Mouse (Mus musculus): ENCODE results near the gene Mtor. TPM values are rescaled to one million over a fixed set of nuclear protein-coding genes. Genes with fewer than 3 reads are reported as not detected.

Gene Mtor
- polyA plus RNA-seq, 1 experiment from 2014 or later: 16.5 TPM

DNA sequence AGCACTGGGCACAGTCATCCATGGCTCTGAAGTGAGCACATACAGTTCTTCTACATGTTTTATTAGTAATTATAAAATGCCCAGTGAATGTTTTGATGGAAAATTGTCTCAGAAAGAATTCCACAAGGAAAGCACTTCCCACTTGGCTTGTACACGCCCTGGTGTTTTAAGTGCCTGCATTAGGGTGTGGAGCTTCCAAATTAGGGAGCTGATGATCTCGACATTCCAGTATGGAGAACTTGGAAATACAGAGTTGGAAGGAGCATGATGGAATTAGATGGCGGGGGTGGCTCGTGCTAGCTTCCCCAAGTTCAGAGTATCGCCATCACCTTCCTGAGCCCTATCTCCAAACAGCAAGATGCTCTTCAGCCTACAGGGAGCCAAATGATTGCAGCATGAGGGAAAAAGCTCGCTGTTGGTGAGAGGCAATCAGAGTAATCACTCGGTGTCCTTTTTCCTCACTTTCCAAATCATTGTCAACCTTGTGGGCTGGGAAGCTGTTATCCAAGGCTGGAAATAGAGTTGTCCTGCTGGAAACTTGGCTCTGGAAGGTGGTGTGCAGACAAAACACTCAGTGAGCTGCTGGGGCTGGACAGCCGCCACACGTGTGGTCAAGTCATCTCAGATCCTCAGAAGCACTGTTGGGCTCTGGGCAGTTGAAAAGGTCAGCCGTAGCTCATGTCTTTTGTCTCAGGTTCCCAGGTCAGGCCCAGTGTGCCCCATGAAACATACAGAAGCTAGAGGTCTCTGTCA lies 78.9 kb downstream of the Mtor start:
- no peaks in the 10 kb centered on the region for H3K9me3 ChIP-seq
- peaks cover 93% of the 10 kb centered on the region for H3K36me3 ChIP-seq
- no peak overlapping the region for H3K4me2 ChIP-seq (replicated peaks)
- H3K4me1 ChIP-seq: no peaks in the 10 kb centered on the region
- no peak for ATAC-seq (ENCODE audit: low FRiP score, low read depth)
- 89% methylated on average over 10 of the region's 10 CpGs for WGBS
- H3K27ac ChIP-seq: no peak overlapping the region
- H3K27me3 ChIP-seq: no peaks in the 10 kb centered on the region
- H3K9ac ChIP-seq: 0 out of 2 replicates have a peak overlapping the region, but pooled peaks have one; percentile 9
- no peak overlapping the region for H3K4me3 ChIP-seq

DNA sequence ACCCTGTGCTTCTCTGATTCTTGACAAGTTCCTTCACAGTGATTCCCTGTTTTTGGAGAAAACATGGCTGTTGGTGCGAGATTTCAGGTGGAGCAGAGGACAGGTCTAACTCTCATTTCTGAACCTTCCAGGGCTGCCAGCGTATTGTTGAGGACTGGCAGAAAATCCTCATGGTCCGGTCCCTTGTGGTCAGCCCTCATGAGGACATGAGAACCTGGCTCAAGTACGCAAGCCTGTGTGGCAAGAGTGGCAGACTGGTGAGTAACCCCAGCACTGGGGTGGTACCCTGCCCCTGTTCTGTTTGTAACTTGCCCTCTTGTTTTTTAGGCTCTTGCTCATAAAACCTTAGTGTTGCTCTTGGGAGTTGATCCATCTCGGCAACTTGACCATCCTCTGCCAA lies 81.9 kb downstream of the Mtor start:
- H3K27me3 ChIP-seq: no peaks in the 10 kb centered on the region
- peaks cover 92% of the 10 kb centered on the region for H3K36me3 ChIP-seq
- no peaks in the 10 kb centered on the region for H3K9me3 ChIP-seq
- H3K27ac ChIP-seq: no peak overlapping the region
- WGBS: 90% methylated on average over 5 of the region's 5 CpGs
- H3K4me1 ChIP-seq: no peaks in the 10 kb centered on the region
- no peak overlapping the region for H3K4me3 ChIP-seq
- ATAC-seq (ENCODE audit: low FRiP score, low read depth): no peak
- no peak overlapping the region for H3K9ac ChIP-seq
- H3K4me2 ChIP-seq (replicated peaks): no peak overlapping the region

DNA sequence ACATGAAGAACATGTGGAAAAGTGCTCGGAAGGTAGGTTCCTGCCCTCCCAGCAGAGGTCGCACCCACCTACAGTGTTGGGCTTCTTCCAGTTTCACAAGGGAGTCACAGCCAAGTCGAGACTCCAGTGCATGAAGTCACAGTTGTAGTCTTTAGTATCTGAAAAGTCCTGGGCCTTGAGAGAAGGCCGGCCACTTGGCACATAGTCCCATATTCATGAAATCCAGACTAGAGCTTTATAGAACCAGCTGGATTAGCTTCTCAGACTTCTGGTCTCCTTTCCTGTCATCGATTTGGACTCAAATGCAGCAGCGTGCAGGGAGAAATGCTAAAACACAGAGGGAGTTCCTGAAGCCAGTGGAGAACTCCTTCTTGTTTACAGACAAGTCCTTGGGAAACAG lies 82.4 kb downstream of the Mtor start:
- Histone ChIP-seq H3K27me3 (no peaks in the 10 kb centered on the region), H3K9me3 (no peaks in the 10 kb centered on the region), H3K27ac (no peak overlapping the region), H3K4me1 (no peaks in the 10 kb centered on the region), H3K4me2 (replicated peaks) (no peak overlapping the region), H3K4me3 (no peak overlapping the region), H3K36me3 (peaks cover 91% of the 10 kb centered on the region), H3K9ac (no peak overlapping the region)
- ATAC-seq (ENCODE audit: low FRiP score, low read depth): no peak
- 90% methylated on average over 6 of the region's 6 CpGs for whole genome bisulfite sequencing

DNA sequence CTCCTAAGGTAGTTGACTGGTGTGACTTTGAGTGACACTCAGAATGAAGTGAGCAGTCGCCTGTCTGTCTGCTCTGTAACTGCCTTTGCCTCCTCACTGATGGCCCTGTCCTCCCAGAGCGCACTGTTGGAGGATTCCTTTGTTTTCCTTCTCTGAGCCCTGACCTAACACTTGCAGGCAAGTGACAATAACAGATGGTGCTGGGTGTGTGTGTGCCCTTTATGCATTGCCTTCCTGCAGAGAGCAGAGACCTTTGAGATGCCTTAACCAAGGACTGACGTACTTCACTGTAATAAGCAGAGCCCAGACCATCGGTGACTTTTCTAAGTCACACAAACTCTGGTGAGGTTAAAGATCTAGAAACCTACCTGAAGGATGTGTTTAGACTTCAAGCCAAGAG lies 82.9 kb downstream of the Mtor start:
- Histone ChIP-seq H3K4me1 (no peaks in the 10 kb centered on the region), H3K4me3 (no peak overlapping the region), H3K27me3 (no peaks in the 10 kb centered on the region), H3K36me3 (peaks cover 91% of the 10 kb centered on the region), H3K9ac (no peak overlapping the region), H3K27ac (no peak overlapping the region; the same call in 1 of the 2 replicates), H3K9me3 (no peaks in the 10 kb centered on the region), H3K4me2 (replicated peaks) (no peak overlapping the region)
- ATAC-seq (ENCODE audit: low FRiP score, low read depth): no peak
- WGBS: 74% methylated on average over 4 of the region's 4 CpGs

DNA sequence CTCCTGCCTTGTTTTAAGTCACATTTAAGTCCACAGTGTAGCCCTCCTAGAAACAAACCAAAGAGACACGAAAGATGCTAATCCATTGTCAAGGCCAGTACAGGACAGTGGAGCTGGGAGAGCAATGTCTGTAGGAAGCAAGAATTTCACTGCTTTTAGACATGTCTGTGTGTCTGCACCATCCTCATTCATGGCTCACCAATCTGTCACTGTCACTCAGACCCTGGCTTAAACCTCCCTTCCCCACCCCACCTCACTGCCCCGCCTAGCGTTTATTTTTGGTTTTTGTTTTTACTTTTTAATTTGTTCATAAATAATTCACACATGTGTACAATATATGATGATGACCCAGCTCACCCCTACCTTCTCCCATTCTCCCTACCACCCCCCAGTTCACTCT lies 84.1 kb downstream of the Mtor start:
- Histone ChIP-seq H3K27ac (no peak overlapping the region), H3K27me3 (no peaks in the 10 kb centered on the region), H3K4me2 (replicated peaks) (no peak overlapping the region), H3K4me3 (no peak overlapping the region), H3K4me1 (no peaks in the 10 kb centered on the region), H3K9ac (no peak overlapping the region), H3K9me3 (no peaks in the 10 kb centered on the region), H3K36me3 (peaks cover 91% of the 10 kb centered on the region)
- 78% methylated on average over 3 of the region's 3 CpGs for WGBS
- ATAC-seq (ENCODE audit: low FRiP score, low read depth): 0 out of 2 replicates have a peak, but pooled peaks have one; percentile 52

DNA sequence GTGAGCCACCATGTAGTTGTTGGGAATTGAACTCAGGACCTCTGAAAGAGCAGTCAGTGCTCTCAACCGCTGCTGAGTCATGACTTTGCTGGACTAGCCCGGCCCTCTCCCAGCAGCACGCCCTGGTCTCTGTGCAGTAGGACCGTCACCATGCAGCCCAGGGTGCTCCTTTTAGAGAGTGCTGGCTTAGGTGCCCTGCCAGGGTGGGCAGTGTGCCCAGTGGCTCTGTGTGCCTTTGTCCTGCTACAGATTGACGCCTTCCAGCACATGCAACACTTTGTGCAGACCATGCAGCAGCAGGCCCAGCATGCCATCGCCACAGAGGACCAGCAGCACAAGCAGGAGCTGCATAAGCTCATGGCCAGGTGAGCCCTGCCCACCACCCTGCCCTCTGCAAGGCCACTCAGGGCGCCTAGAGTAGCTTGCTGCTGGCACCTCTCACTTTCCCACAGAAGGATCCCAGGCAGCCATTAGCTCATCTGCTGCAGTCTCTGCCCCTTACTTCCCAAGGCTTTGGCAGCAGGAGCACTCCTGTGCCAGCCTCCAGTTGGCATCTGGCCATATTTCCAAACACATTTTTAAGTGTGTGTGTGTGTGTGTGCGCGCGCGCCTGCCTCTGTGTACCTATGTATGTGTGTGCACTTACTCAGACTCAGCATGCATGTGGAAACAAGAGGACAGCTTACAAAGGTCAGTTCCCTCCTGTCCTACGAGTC lies 85.4 kb downstream of the Mtor start:
- no peak overlapping the region for H3K4me3 ChIP-seq
- H3K4me2 ChIP-seq (replicated peaks): no peak overlapping the region
- peaks cover 94% of the 10 kb centered on the region for H3K36me3 ChIP-seq
- no peaks in the 10 kb centered on the region for H3K4me1 ChIP-seq
- H3K9ac ChIP-seq: peak overlapping the region; percentile 50; the same call in 1 of the 2 replicates
- H3K27me3 ChIP-seq: no peaks in the 10 kb centered on the region
- 93% methylated on average over 12 of the region's 12 CpGs for WGBS
- no peak overlapping the region for H3K27ac ChIP-seq
- ATAC-seq (ENCODE audit: low FRiP score, low read depth): no peak
- no peaks in the 10 kb centered on the region for H3K9me3 ChIP-seq

DNA sequence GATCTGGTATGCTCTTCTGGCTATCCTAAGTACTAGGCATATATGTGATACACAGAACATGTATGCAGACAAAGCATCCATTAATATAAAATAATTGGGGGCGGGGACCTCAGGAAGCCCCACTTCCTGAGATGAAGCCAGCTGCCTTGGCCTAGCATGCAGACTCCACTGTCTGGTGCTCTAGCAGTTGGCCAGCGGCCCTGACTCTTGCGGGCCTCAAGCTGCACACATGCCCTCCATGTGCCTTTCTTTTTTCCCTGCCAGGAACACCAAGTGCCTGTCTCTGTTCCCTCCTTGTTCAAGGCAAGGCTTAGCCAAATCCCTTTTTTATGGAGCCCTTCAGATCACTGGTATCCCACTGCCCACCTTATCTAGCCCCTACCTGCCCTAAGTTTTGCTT lies 87.5 kb downstream of the Mtor start:
- ATAC-seq (ENCODE audit: low FRiP score, low read depth): no peak
- Histone ChIP-seq H3K36me3 (peaks cover 96% of the 10 kb centered on the region), H3K27me3 (no peaks in the 10 kb centered on the region), H3K4me3 (no peak overlapping the region), H3K4me2 (replicated peaks) (no peak overlapping the region), H3K4me1 (no peaks in the 10 kb centered on the region), H3K9ac (no peak overlapping the region), H3K27ac (no peak overlapping the region), H3K9me3 (no peaks in the 10 kb centered on the region)
- 88% methylated on average over 3 of the region's 3 CpGs for WGBS

DNA sequence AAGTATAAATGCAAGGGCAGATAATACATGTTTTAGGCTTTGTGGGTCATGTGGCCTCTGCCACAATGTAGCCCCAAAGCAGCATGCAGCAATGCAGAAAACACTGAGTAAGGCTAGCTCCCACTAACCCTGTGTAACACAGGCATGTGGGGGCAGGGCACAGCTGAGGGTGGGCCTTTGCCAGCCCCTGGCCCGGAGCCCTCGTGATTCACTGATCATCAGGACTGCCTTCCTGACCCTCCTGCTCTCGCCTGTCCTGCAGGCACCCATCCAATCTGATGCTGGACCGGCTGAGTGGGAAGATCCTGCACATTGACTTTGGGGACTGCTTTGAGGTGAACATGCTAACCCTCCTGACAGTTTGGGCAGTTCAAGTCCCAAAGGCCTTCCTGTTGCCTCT lies 100.7 kb downstream of the Mtor start:
- no peak overlapping the region for H3K9ac ChIP-seq
- no peaks in the 10 kb centered on the region for H3K27me3 ChIP-seq
- no peak overlapping the region for H3K4me3 ChIP-seq
- 88% methylated on average over 4 of the region's 4 CpGs for WGBS
- no peaks in the 10 kb centered on the region for H3K4me1 ChIP-seq
- no peak for ATAC-seq (ENCODE audit: low FRiP score, low read depth)
- H3K4me2 ChIP-seq (replicated peaks): no peak overlapping the region
- H3K27ac ChIP-seq: no peak overlapping the region
- H3K9me3 ChIP-seq: no peaks in the 10 kb centered on the region
- H3K36me3 ChIP-seq: peaks cover 95% of the 10 kb centered on the region

DNA sequence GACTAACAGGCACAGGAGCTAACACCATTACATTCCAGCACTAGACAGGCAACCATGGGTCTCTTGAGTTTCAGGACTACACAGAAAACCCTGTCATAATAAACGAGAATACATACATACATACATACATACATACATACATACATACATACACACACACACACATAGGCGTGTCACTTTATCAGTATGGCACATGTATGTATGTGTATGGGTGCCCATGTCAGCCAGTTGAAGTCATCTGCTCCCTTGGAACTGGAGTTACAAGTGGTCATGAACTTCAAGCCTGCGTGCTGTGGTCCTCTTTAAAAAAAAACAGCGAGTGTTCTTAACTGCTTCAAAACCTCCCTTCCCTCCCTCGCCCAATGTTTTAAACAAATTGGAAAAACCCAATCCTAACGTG lies 109.4 kb downstream of the Mtor start:
- Histone ChIP-seq H3K36me3 (peaks cover 72% of the 10 kb centered on the region), H3K9ac (peak overlapping the region; percentile 92), H3K4me2 (replicated peaks) (peak overlapping the region; percentile 71), H3K27ac (peak overlapping the region; percentile 94), H3K4me3 (peak overlapping the region; percentile 79), H3K9me3 (no peaks in the 10 kb centered on the region), H3K4me1 (peaks cover 8% of the 10 kb centered on the region), H3K27me3 (no peaks in the 10 kb centered on the region)
- no peak; the same call in 1 of the 2 replicates for ATAC-seq (ENCODE audit: low FRiP score, low read depth)
- 30% methylated on average over 6 of the region's 6 CpGs for WGBS

DNA sequence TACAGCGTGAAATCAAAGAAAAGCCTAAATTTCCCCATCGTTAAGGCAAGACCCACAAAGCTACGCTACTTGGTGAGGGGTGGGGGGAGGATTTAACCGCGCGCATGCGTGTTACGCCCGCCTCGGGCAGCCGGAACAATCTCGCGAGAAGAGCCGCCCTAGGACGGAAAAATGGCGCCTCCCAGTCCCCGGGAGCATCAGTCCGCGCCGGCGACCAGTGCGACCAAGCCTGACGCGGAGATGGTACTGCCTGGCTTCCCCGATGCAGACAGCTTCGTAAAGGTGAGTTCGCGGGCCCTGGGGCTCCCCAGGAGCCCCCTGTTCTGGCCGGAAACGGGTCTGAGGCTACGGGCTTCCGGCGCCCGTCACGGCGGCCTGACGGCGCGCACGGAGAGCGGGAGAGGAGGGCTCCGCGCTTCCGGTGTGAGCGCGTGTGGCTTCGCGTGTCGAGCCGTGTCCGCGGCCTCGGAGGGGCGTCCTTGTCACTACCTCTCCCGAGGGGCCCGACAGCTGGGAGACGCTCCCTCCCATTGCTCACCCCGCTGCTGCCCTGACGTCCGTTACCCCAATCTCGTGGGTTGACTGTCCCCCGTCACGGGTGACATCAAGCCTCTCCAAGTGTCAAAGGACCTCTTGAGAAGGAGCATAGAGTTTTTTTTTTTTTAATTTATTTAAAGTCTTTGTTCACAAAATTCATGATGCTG lies 110.0 kb downstream of the Mtor start, which contains the start of gene Exosc10:
Gene Exosc10 (plus strand): TSS at position 133 of the 704 bp plus-strand sequence.
- Histone ChIP-seq H3K4me1 (peaks cover 8% of the 10 kb centered on the region), H3K9ac (peak within 1 kb of the TSS; percentile 92), H3K27me3 (no peaks in the 10 kb centered on the region), H3K9me3 (no peaks in the 10 kb centered on the region), H3K36me3 (peaks cover 72% of the 10 kb centered on the region), H3K4me3 (peak within 1 kb of the TSS; percentile 79), H3K27ac (peak within 1 kb of the TSS; percentile 94), H3K4me2 (replicated peaks) (peak within 1 kb of the TSS; percentile 71)
- peak; percentile 89 for ATAC-seq (ENCODE audit: low FRiP score, low read depth)
- under 1% methylated on average over 63 of the region's 63 CpGs for WGBS

DNA sequence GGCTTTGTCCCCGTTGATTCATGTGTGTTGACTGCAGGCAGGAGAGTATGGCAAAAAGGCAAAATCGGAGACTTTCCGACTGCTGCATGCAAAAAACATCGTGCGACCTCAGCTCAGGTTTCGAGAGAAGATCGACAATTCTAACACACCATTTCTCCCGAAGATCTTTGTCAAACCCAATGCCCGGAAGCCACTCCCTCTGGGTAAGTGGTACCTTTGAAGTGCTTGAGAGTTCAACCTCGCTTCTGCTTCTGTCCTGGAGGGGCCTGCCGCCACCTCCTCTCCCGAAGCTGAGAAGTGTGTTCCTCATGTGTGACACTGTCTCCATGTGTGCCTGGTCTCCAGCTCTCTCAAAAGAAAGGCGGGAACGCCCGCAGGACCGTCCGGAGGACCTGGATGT lies 114.3 kb downstream of the Mtor start:
- no peak overlapping the region for H3K9ac ChIP-seq
- H3K4me1 ChIP-seq: peaks cover 8% of the 10 kb centered on the region
- peaks cover 81% of the 10 kb centered on the region for H3K36me3 ChIP-seq
- no peaks in the 10 kb centered on the region for H3K9me3 ChIP-seq
- no peaks in the 10 kb centered on the region for H3K27me3 ChIP-seq
- no peak for ATAC-seq (ENCODE audit: low FRiP score, low read depth)
- 96% methylated on average over 17 of the region's 17 CpGs for WGBS
- H3K4me2 ChIP-seq (replicated peaks): no peak overlapping the region
- no peak overlapping the region for H3K27ac ChIP-seq
- no peak overlapping the region for H3K4me3 ChIP-seq

DNA sequence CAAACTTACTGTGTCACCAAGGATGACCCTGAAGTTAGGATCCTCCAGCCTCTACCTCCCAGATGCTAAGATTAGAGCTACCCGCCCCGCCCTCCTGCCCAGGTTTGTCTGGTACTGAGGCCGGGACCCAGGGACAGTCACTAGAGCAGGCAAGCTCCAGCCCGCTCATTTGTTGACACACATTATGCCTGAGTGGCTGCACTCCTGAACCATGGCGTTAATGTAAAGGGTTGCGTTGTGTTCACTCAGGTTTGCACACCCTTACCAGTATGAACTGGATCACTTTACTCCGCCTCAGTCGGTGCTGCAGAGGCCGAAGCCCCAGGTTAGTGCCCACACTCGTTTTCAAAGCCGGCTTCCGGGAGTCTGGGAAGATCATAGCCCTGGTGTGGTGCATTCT lies 115.2 kb downstream of the Mtor start:
- no peak overlapping the region for H3K9ac ChIP-seq
- H3K4me1 ChIP-seq: peaks cover 6% of the 10 kb centered on the region
- no peaks in the 10 kb centered on the region for H3K9me3 ChIP-seq
- no peak for ATAC-seq (ENCODE audit: low FRiP score, low read depth)
- WGBS: 95% methylated on average over 12 of the region's 12 CpGs
- no peaks in the 10 kb centered on the region for H3K27me3 ChIP-seq
- no peak overlapping the region for H3K4me2 ChIP-seq (replicated peaks)
- H3K4me3 ChIP-seq: no peak overlapping the region
- H3K36me3 ChIP-seq: peaks cover 90% of the 10 kb centered on the region
- H3K27ac ChIP-seq: no peak overlapping the region

Data from limb, embryonic 13.5 days (tissue).